Mouse (Mus musculus) hematopoietic stem cell, adult 5-6 weeks (primary cell): ENCODE data around the gene Tspan9. TPM values are rescaled to one million over a fixed set of nuclear protein-coding genes. Genes with fewer than 3 reads are reported as not detected.
A peak's percentile ranks its signal among the peaks of the same experiment; 100 is the strongest.

Experiments
- ATAC-seq, 2 experiments: fragments of 125-278 bp in 1 of 2; replicated peaks in 1 of 2; 2 replicates each; pipeline ENCODE4 v1.8.0; 2016 to 2017; ENCODE audit warnings: inconsistent platforms in 2 of 2, mild to moderate bottlenecking in 2 of 2, moderate number of reproducible peaks in 2 of 2, low read depth in 1 of 2, moderate TSS enrichment in 1 of 2; ENCODE audit not compliant: low FRiP score in 2 of 2, poor library complexity in 2 of 2, severe bottlenecking in 2 of 2, insufficient read depth in 1 of 2, low TSS enrichment in 1 of 2
- total RNA-seq: library from RNA; stranded (forward); fragments of 172-1452, 232-1000 nt; gene quantifications from 2 replicates; pipeline ENCODE4 v1.2.3, GENCODE M21; 2017

Tspan9 gene
- total RNA-seq, 1 experiment from 2014 or later = 14.3 TPM

- no peak for ATAC-seq
These were observed 108.0 kb downstream of the Tspan9 start for GRCm38 (mm10) chr6:128035250-128035929.

DNA sequence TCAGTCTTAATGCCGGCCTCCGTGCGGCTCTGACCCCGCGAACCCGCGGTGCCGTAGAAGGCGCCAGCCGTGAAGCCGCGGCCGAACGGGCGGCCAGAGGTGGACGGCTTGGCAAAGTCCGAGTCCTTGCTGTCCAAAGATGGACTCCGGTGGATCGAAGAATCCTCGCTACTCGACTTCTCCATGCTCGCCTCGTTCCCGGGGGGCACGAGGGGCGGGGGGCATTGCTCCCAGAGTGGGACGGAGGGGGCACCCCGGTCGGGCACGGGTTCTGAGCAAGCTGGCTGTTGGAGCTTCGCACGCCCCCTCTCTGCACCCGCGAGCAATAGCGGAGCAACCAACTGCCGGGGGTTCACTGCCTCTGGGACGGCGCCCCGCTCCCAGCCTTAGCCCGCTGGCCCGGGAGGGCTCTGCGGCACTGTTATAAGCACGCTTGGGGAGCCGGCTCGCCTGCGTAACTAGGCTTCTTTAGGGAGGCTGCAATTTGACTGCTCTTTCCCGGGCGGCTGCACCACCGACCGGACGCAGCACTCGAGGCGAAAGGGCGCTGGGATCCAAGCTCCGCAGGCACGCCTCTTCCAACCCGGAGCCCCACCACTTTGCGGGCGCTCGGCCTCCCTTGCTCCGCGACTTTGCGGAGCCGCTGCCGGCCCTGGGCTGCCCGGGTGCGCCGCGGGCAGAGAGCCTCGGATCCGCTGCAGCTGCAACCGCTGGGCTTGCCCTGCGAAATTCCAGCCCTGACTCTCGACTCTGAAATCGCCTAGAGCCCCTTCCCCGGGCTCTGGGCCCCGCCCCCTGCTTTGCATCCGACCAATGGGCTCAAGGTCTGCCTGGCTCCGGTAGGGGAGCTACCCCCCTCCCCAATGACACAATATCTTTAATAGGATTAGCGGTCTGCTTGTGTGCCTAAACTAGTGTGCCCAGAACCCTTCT lies 108.8 kb downstream of the Tspan9 start:
- peak; percentile 25 to 36; a peak in 2 of 4 replicates for ATAC-seq

- no peak for ATAC-seq
These were observed 109.5 kb downstream of the Tspan9 start for GRCm38 (mm10) chr6:128033868-128034250.

DNA sequence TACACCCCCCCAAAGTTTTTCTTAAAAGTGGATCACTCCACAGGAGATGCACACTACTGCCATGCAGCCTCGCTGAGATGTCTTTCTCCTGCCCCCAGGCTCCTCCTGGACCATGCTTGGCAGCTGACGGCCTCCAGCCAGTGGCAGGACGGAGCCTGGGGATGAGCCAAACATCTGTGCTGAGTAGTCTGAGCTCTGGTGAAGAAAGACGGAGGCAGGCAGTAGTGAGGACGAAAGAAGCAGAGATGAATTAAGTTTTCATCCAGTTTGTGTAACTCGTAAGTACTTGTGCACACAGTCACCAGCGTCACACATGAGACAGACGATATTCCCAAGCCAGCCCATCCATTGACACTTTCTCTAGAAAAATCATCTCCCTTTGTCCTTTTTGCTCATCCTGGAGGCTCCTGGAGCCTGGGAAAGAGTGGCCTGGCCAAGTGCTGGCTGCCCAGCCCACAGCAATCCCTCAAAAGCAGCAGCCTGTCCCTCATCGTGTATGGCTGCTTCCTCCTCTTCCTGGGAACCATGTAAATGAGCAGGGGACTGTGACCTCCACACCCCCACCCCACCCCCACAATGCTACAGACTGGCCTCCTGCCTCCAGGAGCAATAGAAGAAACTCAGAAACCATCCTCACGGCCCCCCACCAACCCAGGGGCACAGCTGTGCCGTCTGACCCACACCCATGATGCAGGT lies 110.1 kb downstream of the Tspan9 start:
- no peak for ATAC-seq

DNA sequence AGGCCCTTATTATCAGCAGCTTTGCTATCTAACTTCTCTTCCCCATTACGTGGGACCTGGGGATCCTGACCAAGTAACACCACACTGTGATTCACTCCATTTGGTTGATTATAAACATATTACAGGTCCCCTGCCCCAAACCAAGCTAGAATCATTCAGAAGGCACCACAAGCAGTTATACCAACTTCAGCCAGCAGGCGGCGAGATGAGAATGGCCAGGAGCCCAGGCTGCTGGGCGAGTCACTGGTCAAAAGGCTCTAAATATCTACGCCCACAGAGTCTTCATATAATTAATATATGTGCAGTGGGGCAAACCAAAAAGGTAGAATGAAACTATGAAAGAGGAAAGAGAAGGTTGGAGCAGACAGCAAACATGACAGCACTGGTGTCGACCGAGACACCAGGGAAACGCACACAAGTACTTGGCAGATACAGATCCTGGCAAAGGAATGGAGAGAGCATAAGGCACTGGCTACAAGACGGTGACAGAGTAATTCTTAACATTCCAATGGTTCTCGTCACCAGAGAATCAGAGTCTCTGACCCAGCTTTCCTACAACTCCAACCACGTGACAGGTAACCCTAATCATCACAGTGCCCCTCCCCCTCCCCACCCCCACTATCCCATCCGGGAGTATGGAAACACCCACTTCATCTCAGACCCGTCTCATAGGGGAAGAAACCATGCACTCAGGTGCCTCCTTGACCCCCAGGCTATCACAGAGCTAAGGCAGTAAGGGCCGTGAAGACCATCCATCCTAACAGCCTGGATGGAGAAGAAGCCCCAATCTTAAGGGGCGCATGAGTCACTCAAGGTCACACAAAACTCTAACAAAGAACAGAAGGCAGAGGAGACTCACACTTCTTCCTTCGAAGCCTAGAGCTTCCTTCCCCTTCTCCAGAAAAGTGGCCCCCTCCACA lies 110.9 kb downstream of the Tspan9 start:
- peak in 1 of 2 experiments; percentile 43; a peak in 1 of 4 replicates for ATAC-seq

DNA sequence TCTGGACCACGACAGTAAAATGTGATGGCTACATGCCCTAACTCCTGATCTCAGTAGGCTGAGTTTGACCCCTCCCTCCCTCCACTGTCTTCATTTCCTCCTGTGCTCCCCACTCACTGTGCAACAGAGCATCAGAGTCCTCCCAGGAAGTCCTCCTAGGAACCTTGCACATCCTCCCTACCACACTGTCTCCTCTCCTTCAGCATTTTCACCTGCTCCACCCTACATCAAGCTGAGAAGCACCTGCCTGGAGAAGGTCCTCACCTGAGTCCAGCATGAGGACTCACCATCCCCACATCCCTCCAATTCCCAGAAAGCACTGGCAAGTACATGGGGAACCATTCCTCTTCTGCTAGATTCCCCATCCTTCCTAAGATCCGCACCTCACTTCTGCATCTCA lies 111.8 kb downstream of the Tspan9 start:
- ATAC-seq = no peak

DNA sequence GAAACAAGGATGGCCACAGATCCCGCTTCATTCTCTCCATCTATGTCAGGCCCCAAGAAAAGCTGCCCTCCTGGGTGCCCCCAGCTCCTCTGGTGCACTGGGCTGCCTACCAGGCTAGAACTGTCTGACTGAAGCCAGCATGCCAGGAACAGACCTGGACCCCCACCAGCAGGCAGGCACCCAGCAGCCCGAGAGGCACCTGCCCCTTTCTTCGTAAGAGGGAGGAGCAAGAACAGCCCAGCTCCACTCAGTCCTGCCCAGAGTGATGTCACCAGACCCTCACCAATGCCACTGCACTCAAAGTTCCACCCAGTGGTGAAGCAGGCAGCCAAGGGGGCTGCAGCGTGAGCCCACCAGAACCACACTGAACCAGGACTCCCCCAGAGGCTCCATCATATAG lies 112.3 kb downstream of the Tspan9 start:
- ATAC-seq = no peak

GRCm38 (mm10) chr6:128030475-128030874 lies 112.9 kb downstream of the Tspan9 start:
- ATAC-seq = no peak

DNA sequence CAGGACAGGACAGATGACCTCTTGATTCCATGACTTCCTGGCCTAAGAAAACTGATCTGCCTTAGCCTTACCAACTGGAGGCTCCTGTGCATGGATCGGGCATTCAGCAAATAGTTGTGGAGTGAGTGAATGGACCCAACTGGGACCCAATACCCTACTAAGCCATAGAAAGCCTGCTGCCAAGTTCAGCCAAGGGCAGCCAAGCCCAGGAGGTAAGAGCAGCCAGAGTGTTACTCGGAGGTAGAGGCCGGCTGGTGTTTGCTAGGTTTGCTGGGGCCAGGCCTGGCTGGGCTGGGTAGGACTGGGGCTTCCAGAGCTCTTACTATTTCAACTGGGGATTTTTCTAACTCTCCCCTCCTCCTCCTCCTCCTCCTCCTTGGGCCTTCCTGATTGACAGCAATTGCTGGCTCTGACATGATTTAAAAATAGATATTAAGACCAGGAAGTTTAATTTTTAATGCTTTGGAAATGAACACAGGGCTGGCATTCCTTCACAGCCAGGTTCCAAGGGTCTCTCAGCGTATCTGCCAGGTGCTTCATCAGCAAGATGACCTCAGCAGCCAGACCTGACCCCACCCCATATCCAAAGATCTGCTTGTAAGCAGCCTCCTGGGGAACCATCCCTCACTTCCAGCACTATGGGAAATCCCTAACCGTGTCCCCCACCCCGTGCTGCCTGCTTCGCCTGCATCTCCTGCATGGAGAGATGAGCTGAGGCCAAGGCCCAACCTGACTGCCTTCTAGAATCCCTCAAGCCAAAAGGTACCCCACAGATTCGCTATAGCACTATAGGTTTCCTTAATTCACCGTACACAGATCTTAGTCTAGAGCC lies 113.7 kb downstream of the Tspan9 start:
- ATAC-seq = no peak

DNA sequence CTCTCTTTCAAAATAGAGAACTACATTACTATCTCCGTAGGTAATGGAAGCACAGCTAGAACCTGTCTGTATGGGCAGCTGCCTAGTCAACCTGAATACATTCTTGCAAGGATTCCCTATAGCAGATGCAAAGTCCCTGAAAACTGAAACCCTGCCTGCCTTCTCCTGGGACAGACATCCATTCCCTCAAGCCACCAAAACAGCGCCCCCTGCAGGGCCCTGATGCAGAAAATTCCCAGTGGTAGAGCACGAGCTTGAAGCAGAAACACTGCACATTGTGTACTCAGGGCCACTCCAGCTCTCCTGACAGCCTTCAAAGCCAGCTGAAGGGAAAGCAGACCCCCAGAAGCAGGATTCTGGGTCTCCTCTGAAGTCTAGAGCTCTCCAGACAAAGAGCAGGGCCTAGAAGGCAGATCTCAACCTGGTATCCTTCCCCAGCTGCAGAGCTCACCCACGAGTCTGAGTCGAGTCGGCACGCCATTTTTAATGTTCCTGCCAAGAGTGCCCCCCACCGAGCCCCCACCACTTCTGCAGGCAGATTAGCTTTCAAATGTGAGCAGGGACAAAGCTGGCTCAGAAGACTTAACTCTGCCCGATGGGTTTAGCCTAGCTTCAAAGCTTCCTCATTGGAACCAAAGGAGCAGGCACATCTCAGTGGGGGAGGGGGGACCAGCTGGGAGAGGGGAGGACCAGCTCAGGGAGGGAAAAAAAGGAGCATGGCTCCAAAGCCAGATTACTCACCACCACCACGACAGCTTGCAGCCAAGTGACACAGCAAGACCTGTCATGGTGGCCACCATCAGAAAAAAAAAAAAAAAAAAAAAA lies 115.1 kb downstream of the Tspan9 start:
- ATAC-seq = no peak

DNA sequence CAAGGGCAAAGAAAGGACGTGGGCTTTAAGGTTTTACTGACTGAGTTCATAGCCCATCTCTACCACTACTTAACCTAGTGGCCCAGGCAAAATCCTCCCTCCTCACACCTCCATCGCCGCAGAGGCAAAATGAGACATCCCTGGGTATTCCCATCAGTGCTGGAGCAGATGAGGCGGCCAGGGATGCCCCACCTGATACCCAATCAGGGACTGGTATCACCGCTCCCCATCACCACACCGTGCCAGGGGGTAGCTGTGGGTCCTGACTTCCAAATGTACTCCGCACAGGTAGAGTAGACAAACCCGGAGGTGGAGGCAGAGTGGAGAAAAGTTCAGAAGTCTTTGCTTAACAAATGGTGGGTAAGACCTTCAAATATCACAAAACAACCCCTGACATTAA lies 117.4 kb downstream of the Tspan9 start:
- no peak for ATAC-seq

- ATAC-seq = no peak
These were observed 117.8 kb downstream of the Tspan9 start for GRCm38 (mm10) chr6:128025581-128025980.

- no peak for ATAC-seq
These were observed 121.2 kb downstream of the Tspan9 start for GRCm38 (mm10) chr6:128022207-128022606.

DNA sequence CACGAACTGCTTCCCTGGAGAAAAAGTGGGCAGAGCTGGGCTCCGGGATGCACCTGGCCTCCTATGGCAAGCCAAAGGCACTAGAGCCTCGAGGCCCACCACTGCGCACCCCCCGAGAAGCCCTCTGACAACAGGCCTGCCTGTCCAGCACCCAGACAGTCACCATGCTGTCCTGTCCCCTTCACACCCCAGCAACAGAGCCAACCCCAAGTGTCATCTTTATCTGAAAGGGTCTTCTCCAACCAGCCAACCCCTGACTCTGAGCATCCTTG lies 121.5 kb downstream of the Tspan9 start:
- ATAC-seq = no peak

- no peak for ATAC-seq
These were observed 122.1 kb downstream of the Tspan9 start for GRCm38 (mm10) chr6:128021106-128021930.
